Mouse (Mus musculus) frontal cortex, adult (tissue): ENCODE measurements around the gene Sec24c.
A peak's percentile ranks its signal among the peaks of the same experiment; 100 is the strongest.
"Not testable (repeated sequence)": the region's sequence is repeated elsewhere in the genome, so short reads cannot be mapped to it uniquely, and the experiment has no call there.

ENCODE experiments used
- ATAC-seq: cut with Nextera tagmentation; 2 replicates; pipeline ENCODE4 v1.9.2; 2017; ENCODE audit warnings: mild to moderate bottlenecking, moderate library complexity, mixed read lengths; ENCODE audit not compliant: low TSS enrichment

The Sec24c gene

GRCm38 (mm10) chr14:20698515-20698914 lies 24.4 kb downstream of the Sec24c start:
- ATAC-seq: no peak

- no peak for ATAC-seq
Observed at GRCm38 (mm10) chr14:20700362-20700761, 26.3 kb downstream of the Sec24c start.

- no peak for ATAC-seq
Observed at GRCm38 (mm10) chr14:20701554-20701953, 27.4 kb downstream of the Sec24c start.

GRCm38 (mm10) chr14:20702096-20702740 lies 28.1 kb downstream of the Sec24c start:
- no peak for ATAC-seq

GRCm38 (mm10) chr14:20702741-20703381 lies 28.8 kb downstream of the Sec24c start, which contains the start of gene Chchd1:
Gene Chchd1 (plus strand): TSS chr14:20703006.
- ATAC-seq: peak; percentile 56

- ATAC-seq: not testable (repeated sequence)
Observed at GRCm38 (mm10) chr14:20703461-20703860, 29.4 kb downstream of the Sec24c start.

- ATAC-seq: peak; percentile 90
Observed at GRCm38 (mm10) chr14:20707201-20708190, 33.4 kb downstream of the Sec24c start, which contains the start of gene Zswim8. Gene Zswim8 (plus strand): TSS chr14:20707552.

GRCm38 (mm10) chr14:20708239-20708638 lies 34.1 kb downstream of the Sec24c start:
- ATAC-seq: no peak

GRCm38 (mm10) chr14:20713832-20714231 lies 39.7 kb downstream of the Sec24c start:
- ATAC-seq: no peak

- no peak for ATAC-seq
Observed at GRCm38 (mm10) chr14:20718443-20718842, 44.3 kb downstream of the Sec24c start.

- ATAC-seq: no peak
Observed at GRCm38 (mm10) chr14:20719767-20720166, 45.7 kb downstream of the Sec24c start.

GRCm38 (mm10) chr14:20721371-20721770 lies 47.3 kb downstream of the Sec24c start:
- no peak for ATAC-seq

- ATAC-seq: no peak
Observed at GRCm38 (mm10) chr14:20723006-20723405, 48.9 kb downstream of the Sec24c start.

GRCm38 (mm10) chr14:20724043-20724442 lies 49.9 kb downstream of the Sec24c start:
- peak; percentile 56 for ATAC-seq

GRCm38 (mm10) chr14:20725660-20726339 lies 51.7 kb downstream of the Sec24c start:
- ATAC-seq: no peak

- no peak for ATAC-seq
Observed at GRCm38 (mm10) chr14:20729871-20730270, 55.8 kb downstream of the Sec24c start.

- ATAC-seq: no peak
Observed at GRCm38 (mm10) chr14:20730853-20731602, 56.9 kb downstream of the Sec24c start.

- ATAC-seq: no peak
Observed at GRCm38 (mm10) chr14:20733041-20733951, 59.2 kb downstream of the Sec24c start.

- ATAC-seq: peak; percentile 82
Observed at GRCm38 (mm10) chr14:20733952-20734774, 60.1 kb downstream of the Sec24c start, which contains the start of gene Ndst2. Gene Ndst2 (minus strand): TSS chr14:20734562.
